Mouse (Mus musculus) megakaryocyte progenitor cell, adult 5-6 weeks (primary cell): Measurements from ENCODE around the gene Tek. TPM values are rescaled to one million over a fixed set of nuclear protein-coding genes. Genes with fewer than 3 reads are reported as not detected.
A peak's percentile ranks its signal among the peaks of the same experiment; 100 is the strongest.

ENCODE experiments used
- ATAC-seq: replicated peaks from 2 replicates; pipeline ENCODE4 v1.8.0; 2016; ENCODE audit warnings: mild to moderate bottlenecking, moderate TSS enrichment, inconsistent platforms; ENCODE audit not compliant: poor library complexity
- total RNA-seq, 2 experiments: library from RNA; stranded (forward) in 1 of 2; stranded (reverse) in 1 of 2; fragments of 157-497, 149-512 nt in 1 of 2; fragments of 200-1000 nt in 1 of 2; gene quantifications; 2 replicates each; pipeline versions ENCODE4 v1.2.3 to v1.2.4; 2015 to 2017

Tek gene
- total RNA-seq, 2 experiments from 2014 or later = 0.46 to 0.69 TPM

- peak; percentile 96 for ATAC-seq
Observed at GRCm38 (mm10) chr4:94803187-94803586, 64.1 kb downstream of the Tek start.

- ATAC-seq = no peak
Observed at GRCm38 (mm10) chr4:94810616-94811015, 71.5 kb downstream of the Tek start.

- no peak for ATAC-seq
Observed at GRCm38 (mm10) chr4:94826891-94827290, 87.8 kb downstream of the Tek start.

GRCm38 (mm10) chr4:94827429-94827828 lies 88.3 kb downstream of the Tek start:
- ATAC-seq = peak; percentile 78

- no peak for ATAC-seq
Observed at GRCm38 (mm10) chr4:94829924-94830386, 90.9 kb downstream of the Tek start.

GRCm38 (mm10) chr4:94837061-94837460 lies 98.0 kb downstream of the Tek start:
- no peak for ATAC-seq

GRCm38 (mm10) chr4:94853301-94853700 lies 114.2 kb downstream of the Tek start:
- ATAC-seq = no peak

GRCm38 (mm10) chr4:94854270-94854669 lies 115.2 kb downstream of the Tek start:
- no peak for ATAC-seq

GRCm38 (mm10) chr4:94855201-94855600 lies 116.1 kb downstream of the Tek start:
- ATAC-seq = no peak

GRCm38 (mm10) chr4:94900744-94901143 lies 161.7 kb downstream of the Tek start:
- peak; percentile 97 for ATAC-seq

GRCm38 (mm10) chr4:94901780-94902179 lies 162.7 kb downstream of the Tek start:
- peak; percentile 27 for ATAC-seq

Other genes starting within 250 kb of the Tek start
- 0.42 TPM in 1 of 2 replicates, not detected in the other for gene Gm10306, start 182.7 kb upstream of the Tek start, total RNA-seq (2015)
- not detected in 2 replicates for gene Gm10306, start 182.7 kb upstream of the Tek start, total RNA-seq (2017)
- 26.4 and 27.1 TPM in 2 replicates for gene Caap1, start 182.5 kb upstream of the Tek start, total RNA-seq (2015)
- gene Caap1, start 182.5 kb upstream of the Tek start, total RNA-seq (2017) = 16.6 and 23.1 TPM in 2 replicates
- 75.1 and 82.3 TPM in 2 replicates for gene Plaa, start 136.0 kb upstream of the Tek start, total RNA-seq (2015)
- 102 and 109 TPM in 2 replicates for gene Plaa, start 136.0 kb upstream of the Tek start, total RNA-seq (2017)
- gene Ift74, start 124.8 kb upstream of the Tek start, total RNA-seq (2015) = 14.8 and 18.6 TPM in 2 replicates
- gene Ift74, start 124.8 kb upstream of the Tek start, total RNA-seq (2017) = 9.7 and 14.1 TPM in 2 replicates
- gene Lrrc19, start 89.1 kb upstream of the Tek start, total RNA-seq (2015) = not detected in 2 replicates
- not detected in 2 replicates for gene Lrrc19, start 89.1 kb upstream of the Tek start, total RNA-seq (2017)
- 0.62 and 1.2 TPM in 2 replicates for gene Eqtn, start 189.6 kb downstream of the Tek start, total RNA-seq (2015)
- not detected in 2 replicates for gene Eqtn, start 189.6 kb downstream of the Tek start, total RNA-seq (2017)
- 28.9 and 32.6 TPM in 2 replicates for gene Mysm1, start 239.8 kb downstream of the Tek start, total RNA-seq (2015)
- gene Mysm1, start 239.8 kb downstream of the Tek start, total RNA-seq (2017) = 31.4 and 41.7 TPM in 2 replicates